Mouse (Mus musculus): ENCODE data around the gene Slc17a8. TPM values are rescaled to one million over a fixed set of nuclear protein-coding genes. Genes with fewer than 3 reads are reported as not detected.
"Not testable (repeated sequence)": the region's sequence is repeated elsewhere in the genome, so short reads cannot be mapped to it uniquely, and the experiment has no call there.

Slc17a8 gene
- total RNA-seq (2021) = not detected
- long read RNA-seq, experiment 1 = 0 reads
- long read RNA-seq, experiment 2 = 0 reads

- no peak for DNase-seq
These were observed at the start of gene Slc17a8 for GRCm38 (mm10) chr10:89621129-89621528. Gene Slc17a8, minus strand, starts transcription at chr10:89621253.

- not testable (repeated sequence) for DNase-seq
These were observed 49.3 kb upstream of the Slc17a8 start for GRCm38 (mm10) chr10:89670371-89670770.

- DNase-seq = no peak
These were observed 46.5 kb upstream of the Slc17a8 start for GRCm38 (mm10) chr10:89667571-89667970.

DNA sequence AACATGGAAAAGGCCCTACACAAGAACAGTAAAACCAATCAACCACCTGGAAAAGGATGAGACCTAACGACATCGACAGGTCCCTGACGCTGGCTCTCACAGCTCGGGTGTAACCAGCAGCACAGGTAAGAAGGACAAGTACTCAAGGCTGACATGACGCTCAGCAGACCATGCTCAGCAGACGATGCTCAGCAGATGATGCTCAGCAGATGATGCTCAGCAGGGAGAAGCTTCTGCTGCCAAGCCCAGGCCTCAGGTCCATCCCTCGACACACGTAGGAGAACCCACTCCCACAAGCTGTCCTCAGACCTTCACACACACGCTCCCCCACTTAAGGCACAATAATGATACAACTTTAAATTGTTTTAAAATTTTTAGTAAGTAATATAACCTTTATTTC lies 44.6 kb upstream of the Slc17a8 start:
- DNase-seq = no peak

DNA sequence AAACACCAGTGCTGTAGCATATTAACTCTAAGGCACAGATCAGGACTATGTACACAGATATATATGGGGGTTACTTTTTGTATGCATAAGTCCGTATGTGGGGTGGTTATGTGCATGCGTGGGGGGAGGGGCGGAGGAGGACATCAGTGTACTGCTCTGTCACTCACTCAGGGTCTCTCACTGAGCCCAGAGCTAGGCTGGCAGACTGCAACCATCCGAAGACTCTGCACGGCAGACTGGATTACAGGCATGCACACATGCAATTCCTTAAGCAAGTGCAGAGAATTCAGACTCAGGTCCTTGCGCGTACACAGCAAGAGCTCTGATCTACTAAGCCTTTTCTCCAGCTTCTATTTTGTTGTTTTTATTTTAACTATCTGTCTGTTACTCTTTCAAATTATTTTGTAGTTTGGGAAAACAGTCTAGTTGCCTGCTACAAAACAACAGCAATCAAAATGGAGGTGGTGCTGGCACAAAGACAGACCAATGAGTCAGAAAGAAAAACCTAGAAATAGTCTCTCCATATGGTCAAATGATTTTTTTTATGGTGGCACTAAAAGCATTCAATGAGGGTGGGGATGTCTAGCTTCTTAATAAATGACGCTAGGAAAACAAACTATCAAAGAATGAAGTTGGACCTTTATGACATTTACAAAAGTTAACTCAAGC lies 44.1 kb upstream of the Slc17a8 start:
- no peak for DNase-seq

DNA sequence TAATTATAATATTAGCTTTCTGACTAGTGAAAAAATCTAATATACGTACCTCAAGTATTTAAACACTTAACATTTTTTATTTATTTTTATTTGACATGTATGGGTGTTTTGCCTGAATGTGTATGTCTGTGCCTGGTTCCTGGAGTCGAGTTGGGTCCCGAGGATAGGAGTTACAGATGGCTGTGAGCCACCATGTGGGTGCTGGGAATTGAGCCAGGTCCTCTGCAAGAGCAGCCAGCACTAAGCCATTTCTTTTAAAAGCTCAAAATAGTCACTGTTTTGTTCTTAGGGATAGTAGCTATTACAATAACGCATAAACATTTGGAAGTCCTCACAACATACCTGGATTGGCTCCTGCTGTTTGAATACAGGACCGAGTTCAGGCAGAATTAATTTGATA lies 35.3 kb upstream of the Slc17a8 start:
- DNase-seq = peak; percentile 44 to 46

GRCm38 (mm10) chr10:89652912-89653311 lies 31.9 kb upstream of the Slc17a8 start:
- DNase-seq = no peak

GRCm38 (mm10) chr10:89651691-89652090 lies 30.6 kb upstream of the Slc17a8 start:
- no peak for DNase-seq

GRCm38 (mm10) chr10:89646918-89647317 lies 25.9 kb upstream of the Slc17a8 start:
- DNase-seq = no peak

DNA sequence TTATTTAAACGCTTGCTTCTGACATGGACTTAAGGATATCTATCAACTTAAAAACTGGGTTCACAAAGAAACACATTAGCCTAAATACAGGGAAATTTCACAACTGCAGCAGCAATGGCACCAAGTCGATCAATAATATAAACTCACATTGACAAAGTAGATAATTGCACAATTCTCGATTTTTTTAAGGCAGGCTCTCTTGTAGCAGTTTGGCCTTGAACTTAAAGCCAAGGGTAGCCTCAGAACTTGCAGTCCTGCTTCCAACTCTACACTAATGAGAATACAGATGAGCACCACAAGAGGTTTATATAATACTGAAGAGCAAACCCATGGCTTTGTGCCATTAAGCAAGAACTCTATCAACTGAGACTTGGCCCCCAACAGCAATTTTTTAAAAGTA lies 15.9 kb upstream of the Slc17a8 start:
- no peak for DNase-seq

- DNase-seq = peak in 1 of 2 experiments; percentile 13
These were observed 14.0 kb upstream of the Slc17a8 start for GRCm38 (mm10) chr10:89635018-89635417.

- no peak for DNase-seq
These were observed 12.8 kb upstream of the Slc17a8 start for GRCm38 (mm10) chr10:89633736-89634426.

- peak; percentile 30 to 52 for DNase-seq
These were observed 12.1 kb upstream of the Slc17a8 start for GRCm38 (mm10) chr10:89633121-89633520.

- no peak for DNase-seq
These were observed 10.8 kb upstream of the Slc17a8 start for GRCm38 (mm10) chr10:89631831-89632230.

GRCm38 (mm10) chr10:89630564-89630963 lies 9.5 kb upstream of the Slc17a8 start:
- DNase-seq = no peak

GRCm38 (mm10) chr10:89630052-89630451 lies 9.0 kb upstream of the Slc17a8 start:
- DNase-seq = peak; percentile 45 to 77

DNA sequence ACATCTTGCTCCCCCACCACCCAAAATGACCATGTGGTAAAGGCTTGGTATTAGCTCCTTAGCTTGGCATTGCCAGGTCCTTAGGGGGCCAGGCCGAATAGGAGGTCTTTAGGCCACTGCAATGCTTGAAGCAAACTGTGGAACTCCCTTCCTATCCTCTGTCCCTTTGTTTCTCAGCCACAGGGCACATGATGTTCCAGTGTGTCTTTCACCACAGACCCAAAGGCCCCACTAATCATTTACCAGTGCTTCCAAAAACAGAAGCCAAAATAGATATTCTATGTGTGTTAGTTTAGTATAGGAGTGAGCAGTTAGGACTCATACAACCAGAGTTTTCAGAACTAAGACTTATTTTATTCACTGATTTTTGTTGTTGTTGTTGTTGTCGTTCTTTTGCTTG lies 5.7 kb upstream of the Slc17a8 start:
- no peak for DNase-seq

DNA sequence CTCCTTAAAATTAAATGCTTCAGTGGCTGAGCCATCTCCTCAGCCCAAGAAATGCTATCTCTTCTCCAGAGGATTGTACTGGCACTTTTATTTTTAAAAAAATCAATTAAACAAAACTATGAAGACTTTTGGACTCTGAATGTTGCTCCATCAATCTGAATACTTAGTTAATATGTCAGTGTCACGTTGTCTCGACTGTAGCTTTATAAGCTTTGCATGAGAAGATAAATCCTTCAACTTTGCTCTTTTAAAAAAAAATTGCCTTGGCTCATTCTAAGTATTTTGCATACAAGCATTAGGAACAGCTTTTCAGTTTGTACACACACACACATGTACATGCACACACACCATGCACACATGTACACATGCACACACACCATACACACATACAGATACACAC lies 3.1 kb upstream of the Slc17a8 start:
- DNase-seq = no peak

- peak; percentile 5 to 30 for DNase-seq
These were observed 21.7 kb downstream of the Slc17a8 start for GRCm38 (mm10) chr10:89599311-89599710.

DNA sequence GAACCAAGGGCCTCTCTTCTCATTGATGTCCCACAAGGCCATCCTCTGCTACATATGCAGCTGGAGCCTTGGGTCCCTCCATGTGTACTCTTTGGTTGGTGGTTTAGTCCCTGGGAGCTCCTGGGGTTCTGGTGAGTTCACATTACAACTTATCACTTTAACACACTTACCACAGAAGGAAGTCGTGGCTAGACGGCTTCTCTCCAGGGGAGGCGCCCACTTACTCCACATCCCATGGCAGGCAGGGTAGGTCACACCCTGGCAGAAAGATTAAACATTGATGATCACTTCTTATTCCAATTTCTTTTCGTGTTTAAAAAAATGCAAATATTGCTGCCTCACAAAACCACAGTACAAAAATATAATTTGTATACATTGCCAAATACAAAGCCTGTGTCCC lies 23.8 kb downstream of the Slc17a8 start:
- no peak for DNase-seq

DNA sequence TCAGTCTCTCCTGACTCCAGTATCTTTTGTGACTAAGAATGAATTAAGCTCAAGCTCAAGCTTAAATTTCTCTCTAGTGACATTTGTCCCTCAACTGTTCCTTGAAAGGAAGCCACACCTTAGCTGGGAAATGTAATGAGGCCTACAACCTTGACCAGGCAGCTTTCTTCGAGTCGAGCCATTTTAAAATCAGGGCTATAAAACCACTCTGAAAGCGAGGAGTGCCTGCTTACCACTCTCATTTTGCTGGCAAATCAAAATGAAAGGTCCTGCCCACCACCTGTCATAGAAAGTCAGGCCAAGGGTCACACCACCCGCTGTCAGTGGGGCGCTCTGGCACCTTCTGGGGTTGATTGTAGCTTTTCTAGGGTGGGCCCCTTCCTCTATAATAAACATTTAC lies 25.1 kb downstream of the Slc17a8 start:
- no peak for DNase-seq

GRCm38 (mm10) chr10:89595514-89595913 lies 25.5 kb downstream of the Slc17a8 start:
- DNase-seq = no peak

DNA sequence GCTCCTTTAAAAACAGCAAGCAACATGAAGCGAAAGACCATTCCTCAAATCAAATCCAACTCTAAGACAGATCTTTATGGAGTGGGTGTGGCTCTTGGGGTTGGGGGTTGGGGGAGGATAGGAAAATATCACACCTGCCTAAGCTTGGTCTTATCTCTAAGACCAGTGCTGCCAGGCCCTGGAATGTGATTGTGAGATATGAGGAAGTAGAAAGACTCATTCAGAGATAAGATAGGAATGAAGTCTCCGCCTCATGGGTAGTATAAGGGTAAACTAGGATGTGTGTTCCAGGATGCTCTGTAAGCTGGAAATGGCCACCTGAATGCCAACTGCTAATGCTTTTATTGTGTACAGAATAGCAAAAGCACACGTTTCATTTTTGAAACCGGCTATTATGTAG lies 26.7 kb downstream of the Slc17a8 start:
- DNase-seq = no peak

GRCm38 (mm10) chr10:89592797-89593196 lies 28.3 kb downstream of the Slc17a8 start:
- no peak for DNase-seq

All from heart, adult 18-20 months (tissue).